Mouse (Mus musculus) lung, postnatal 14 days (tissue): ENCODE measurements around the gene Adamts12.

Experiments used
- DNase-seq: peaks from one replicate; pipeline ENCODE4 v3.0.0; 2021

Gene Adamts12

DNA sequence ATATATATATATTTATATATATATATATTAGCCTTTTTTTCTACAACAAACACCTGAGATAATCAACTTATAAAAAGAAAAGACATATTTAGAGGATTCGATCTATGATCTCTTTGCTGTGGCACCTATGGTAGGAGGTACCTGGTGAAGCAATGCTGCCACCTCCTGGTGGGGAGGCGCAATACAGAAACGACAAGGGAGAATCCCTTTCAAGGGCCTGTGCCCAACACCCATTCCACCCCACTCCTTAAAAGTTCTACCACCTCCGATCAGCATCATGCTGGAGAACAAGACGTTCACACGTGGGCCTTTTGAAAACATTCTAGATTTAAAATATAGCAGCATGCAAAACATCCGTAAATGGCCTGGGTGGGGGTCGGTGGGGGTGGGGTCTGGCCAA is 255.9 kb downstream of the Adamts12 start:
- DNase-seq = peak; percentile 63

DNA sequence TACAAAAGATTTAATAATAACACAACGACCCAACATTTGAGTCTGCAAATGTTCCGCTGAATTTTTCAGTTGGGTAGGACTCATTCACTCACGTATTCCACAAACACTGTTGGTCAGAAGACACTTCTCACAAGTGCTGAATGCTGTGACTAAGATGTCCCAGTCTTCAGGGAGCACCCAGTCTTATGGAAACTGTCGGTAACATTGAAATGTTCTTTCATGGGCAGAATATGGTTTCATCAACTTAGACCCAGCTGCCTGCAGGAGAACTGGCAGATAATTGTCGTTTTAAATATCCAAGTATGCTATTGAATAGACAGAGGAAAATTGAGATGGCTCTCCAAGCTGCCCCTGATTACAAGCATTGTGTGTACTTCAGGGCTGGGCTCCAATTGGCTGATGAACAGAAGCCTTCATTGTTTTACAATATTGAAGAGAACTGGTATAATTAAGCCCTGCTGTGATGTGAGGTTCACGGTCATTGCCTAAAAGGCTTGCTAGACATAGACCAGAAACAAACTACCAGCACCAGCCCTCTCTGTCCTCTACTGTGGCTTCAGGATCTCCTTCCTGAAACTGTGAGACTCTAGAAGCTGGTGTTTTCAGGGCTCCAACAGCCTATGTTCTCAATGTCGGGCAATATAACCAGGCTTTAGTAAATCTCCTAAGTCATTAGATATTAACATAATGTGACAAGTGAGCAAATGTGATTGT is 275.0 kb downstream of the Adamts12 start:
- no peak for DNase-seq

DNA sequence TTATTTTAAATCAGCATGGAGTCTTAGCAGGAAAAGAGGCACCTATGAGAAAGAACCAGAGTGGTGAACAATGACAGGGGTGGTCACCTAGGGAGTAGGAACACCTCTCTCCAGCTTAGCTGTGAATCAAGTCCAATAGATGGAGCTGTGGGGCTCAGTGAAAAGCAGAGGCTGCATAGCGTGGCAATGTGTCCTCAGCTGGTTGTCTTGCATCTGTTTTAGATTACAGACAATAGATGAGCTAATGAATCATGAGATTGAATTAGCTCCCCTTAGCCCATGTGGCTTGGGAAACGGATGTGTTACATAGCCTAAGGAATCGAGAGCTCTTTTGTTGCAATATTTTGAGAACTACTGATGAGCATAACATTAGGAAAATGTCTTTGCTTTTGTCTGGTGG is 291.3 kb downstream of the Adamts12 start:
- no peak for DNase-seq

DNA sequence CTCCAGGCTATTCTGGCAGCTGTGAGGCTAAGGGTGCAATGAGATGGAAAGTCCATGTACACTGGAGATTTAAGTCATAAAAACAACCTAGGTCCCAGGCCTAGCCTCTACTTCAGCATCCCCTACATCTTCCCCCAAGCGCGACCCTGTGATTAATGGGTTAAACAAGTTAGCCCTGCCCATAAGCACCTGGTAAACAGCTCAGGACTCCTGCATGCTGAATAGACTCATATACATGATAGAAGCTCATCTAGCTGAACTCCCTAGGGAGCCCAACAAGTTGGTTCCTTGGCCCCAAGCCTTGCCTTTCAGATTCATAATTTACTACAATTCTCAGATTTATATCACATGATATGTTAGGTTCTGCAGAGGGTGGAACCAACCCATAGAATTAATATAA is 292.9 kb downstream of the Adamts12 start:
- DNase-seq = no peak

DNA sequence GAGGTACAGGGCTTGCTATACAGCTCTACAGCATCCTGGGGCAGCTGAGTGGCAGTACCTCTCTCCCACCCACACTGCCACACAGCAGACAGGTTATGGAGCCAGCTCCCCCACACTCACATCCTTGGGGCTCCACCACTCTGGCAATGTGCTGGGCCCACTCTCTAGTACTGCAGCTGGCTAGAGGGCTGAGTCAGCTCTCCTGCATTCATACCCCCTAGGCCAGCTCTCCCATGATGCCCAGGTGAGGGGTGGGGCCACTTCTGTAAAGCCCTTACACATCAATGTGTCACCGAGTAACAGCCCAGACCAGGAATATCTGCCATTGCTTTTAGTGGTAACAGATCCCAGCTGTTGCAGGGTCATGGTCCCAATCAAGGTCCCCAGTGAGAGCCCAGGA is 296.3 kb downstream of the Adamts12 start:
- no peak for DNase-seq

DNA sequence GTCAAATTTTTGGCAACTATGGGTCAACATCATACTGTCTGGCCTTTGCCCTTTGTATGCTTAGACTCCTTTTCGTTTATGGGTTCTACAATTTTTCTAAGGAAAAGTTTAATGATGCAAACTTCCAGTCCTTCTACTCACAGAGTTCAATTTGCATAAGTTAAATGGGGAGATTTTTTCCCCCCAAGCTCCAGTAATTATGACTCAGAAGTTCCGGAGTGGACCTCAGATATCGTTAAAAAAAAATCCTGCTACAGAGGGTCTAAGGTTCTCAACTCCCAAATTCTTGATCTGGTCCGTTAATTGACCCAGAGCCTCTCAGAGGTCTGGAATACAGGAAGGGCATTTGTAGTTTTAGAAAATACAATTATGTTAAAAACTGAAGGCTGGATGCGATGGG is 297.2 kb downstream of the Adamts12 start:
- no peak for DNase-seq

DNA sequence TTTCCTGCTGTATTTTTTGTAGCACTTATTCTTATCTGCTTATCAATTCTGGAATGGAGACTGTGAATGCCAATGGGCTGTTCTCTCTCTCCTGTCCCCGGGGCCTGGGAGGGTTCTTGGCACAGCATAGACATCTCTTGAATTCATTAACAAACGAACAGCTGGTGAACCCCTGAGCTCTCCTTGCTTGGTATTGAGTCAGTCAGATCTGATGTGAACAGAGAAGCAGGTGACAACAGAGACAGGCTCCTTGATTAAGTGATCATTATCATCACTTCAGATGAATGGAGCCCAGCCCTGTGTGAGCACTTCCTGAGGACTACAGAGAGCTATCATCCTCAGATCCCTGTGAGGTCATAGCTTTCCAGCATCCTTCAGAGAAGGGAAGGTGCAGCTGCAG is 299.5 kb downstream of the Adamts12 start:
- DNase-seq = no peak

DNA sequence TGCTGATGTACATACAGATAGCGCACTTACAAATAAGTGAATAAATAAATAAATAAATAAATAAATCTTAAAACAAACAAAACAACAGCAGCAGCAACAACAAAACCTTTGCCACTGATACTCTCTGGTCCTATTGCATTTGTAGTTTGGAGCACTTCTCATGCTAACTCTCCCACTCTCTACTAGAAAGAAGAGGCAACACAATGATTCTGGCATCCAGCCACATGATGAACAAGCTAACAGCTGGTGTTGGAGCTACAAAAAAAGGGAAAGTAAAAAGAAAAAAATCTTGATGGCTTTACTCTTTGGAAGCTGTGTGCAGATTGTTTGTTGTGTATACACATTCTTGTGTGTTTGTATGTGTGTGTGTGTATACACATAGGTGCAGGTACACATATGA is 300.2 kb downstream of the Adamts12 start:
- DNase-seq = no peak

DNA sequence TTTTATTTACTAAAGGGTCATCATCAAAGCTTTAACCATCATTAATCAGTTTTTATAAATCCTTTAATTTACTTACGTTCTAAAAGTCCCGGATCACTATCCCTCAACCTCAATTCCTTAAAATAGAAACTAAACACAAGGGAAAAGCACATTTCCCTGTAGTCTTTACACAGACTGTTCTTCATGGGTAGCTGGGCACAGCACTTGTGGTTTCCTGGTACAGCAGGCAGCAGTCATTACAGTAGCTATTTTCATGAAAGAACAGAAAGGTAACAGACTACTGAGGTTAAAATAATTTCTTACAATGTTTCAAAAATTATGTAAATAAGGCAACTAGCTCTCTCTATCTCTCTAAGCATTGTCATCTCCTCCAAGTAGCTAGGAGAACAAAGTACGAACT is 305.0 kb downstream of the Adamts12 start:
- no peak for DNase-seq

DNA sequence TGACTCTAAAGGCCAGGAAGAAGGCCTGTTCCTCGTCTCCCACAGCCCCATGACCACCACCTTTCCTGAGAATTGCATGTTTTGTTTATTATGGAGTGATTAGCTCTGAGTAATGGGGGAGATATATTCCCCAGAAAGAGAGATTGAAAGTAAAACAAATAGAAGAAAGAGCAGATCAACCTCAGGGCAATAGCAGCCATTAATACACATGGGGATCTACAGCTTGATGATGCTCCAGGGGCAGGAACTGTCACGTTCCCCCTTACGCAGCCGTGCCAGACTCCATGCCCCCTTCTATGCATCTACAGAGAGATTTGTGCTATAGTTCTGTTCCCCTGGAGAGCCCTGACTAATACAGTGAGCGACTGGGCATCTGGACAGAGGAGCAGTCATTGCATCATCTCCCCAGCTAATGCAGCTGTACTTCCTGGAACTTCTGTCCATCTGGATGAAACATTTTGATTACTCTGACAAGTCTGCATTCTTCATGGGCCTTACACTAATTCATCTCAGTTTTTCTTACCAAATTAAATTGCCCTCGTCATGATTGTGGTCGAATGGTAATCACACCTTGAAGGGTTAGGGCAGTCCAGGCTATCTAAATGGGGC is 306.0 kb downstream of the Adamts12 start:
- DNase-seq = no peak

DNA sequence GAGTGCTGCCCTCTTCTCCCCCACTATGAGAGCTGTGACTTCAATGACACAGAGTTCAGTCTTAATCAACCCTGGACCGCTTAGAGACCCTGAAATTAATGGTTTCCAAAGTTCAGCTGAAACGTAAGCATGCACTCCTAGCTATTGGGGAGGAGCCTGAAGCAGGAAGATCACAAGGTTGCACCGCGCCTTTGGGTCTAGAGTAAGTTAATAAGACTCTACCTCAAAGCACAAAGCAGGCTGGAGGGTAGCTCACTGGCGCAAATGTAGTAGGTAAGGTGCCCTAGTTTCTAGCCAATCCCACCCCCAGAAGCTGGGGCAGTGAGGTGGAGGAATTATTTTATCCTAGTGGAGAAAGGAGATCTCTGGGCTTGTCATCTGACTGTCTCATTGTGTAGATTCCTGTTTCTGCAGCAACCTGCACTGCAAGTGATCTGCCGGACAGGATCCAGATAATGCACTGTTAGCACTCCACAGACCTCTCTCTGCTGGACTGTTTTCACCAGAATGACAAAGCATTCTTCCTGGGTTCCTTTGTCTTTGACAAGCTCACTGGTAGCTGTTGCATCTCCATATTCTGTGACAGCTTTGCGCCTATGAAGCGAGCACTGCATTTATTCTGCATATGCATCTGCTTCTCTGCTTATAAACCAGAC is 315.0 kb downstream of the Adamts12 start:
- DNase-seq = no peak

DNA sequence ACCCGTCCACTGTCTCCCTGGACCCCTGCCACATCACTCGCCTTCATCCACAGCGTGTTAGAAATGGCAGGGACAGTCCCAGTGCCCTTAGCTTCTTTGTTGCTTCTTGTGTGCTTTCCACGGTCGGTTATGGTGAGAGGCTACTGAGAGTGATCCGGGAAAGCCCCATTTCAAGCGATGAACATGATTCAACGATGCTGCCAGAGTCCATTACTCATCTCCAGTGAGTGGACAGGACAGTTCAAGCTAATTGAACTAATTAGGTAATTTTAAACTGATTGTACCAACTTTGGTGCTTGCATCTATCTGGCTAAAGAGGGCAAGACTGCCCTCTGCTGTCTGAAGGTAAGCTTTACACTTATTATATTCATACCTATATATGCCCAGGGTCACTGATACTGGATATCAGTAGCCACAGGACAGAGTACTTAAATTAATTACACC is 315.5 kb downstream of the Adamts12 start:
- DNase-seq = peak; percentile 15

DNA sequence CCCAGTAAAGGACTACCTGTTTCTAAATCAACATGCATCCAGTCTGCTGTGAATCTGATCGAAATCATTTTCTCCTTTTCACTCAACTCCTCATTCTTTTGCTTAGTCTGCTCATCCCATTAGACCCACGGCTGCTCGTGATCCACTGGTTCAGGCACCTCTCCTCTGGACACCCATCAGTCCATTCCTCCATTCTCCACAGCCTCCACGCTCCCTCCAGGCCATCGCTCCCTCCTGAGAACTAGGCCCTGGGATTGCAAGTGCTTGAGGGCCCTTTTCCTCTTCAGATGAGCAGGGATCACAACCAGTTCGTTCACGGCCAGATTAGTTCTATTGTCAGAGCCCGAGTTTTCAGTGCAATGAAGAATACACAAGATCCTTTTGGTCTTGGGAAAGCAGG is 316.0 kb downstream of the Adamts12 start:
- no peak for DNase-seq

DNA sequence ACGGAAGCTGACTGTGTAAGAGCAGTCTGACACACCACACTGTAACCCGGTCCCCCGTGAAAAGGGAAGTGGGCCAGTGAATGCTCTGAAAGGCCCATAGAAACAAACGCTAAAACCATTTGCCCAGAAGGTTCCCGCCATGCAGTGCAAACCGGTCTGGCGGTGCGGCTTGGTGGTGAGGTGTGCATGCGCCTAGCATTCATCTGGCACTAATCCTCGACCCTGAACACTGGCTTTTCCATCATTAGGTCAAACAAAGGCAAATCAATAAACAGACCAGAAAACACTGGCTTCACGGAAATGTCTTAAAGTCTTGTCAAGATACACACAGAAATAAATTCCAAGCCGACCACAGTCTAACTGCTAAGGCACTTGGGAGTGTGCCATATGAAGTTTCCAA is 318.0 kb downstream of the Adamts12 start:
- DNase-seq = no peak

DNA sequence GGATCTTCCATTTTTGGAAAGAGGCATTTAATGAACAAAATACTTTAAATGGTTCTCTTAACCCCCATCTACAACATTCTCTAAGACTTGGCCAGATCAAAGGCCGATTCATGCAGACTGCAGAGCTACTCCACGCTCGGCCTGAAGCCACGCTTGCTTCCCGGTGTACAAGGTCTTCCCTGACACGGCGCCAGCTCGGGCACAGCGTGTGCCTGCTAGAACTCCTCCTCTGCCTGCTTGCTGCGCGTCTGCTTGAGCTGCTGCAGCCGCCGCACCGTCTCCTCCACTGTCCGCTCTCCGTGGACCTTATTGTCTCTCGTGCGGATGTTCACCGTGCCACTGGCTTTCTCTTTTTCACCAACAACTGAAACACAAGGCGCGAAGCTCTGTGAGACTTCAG is 319.2 kb downstream of the Adamts12 start:
- DNase-seq = no peak

DNA sequence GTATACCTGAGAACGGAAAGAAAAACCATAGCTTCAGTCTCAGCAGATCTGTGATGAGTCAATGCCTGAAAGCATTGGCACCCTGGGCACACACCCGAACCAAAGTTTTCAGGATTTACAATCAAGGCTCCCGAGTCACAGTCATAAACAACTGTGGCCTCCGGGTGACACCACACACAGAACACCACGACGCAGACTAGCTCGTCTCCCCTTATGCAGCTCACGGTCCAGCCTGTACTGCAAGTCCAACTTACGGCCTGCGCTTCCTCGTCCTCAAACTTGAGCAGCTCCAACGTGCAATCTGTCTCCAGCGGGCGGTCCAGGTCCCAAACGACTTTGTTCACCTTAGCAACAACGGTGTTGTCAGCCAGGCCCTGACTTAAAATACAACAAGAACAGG is 328.3 kb downstream of the Adamts12 start:
- DNase-seq = no peak

DNA sequence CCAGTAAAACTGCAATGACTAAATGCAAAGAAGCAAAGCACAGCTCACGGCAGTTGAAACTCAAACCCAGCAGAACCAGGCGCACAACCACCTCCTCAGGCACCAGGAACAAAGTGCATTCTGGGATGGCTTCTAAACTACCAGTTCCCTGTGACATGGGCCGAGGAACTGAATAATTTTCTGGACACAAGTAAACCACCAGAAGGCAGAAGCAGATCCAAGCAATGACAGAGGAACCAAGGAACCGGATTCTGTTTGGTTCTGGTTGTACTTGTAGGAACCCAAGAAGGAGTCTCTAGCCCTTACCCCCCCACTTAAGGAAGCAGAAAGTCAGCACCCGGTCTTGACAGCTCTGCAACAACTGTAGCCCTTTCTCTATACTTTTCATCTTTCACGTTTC is 331.8 kb downstream of the Adamts12 start:
- no peak for DNase-seq
